Mouse (Mus musculus) kidney, embryonic 16.5 days (tissue): ENCODE results near the gene Fbxo41. TPM values are rescaled to one million over a fixed set of nuclear protein-coding genes. Genes with fewer than 3 reads are reported as not detected.

Experiments
- ATAC-seq: fragments of 200-750 bp; cut with Nextera tagmentation; 2 replicates; pipeline ENCODE4 v1.8.0; 2017; ENCODE audit warnings: moderate TSS enrichment; ENCODE audit not compliant: low FRiP score, low TSS enrichment
- H3K27ac ChIP-seq: fragments of 300-500 bp; sonication (generic); 2 replicates; pipeline ENCODE4 v1.5.1; 2014; ENCODE audit warnings: low read length
- H3K27me3 ChIP-seq: fragments of 300-500 bp; sonication (generic); 2 replicates; pipeline ENCODE4 v1.6.1; 2014; ENCODE audit warnings: low read length, control low read depth, mixed read lengths; ENCODE audit not compliant: insufficient read depth
- H3K36me3 ChIP-seq: fragments of 300-500 bp; sonication (generic); 2 replicates; pipeline ENCODE4 v1.6.1; 2014; ENCODE audit warnings: low read length, control low read depth, mixed read lengths; ENCODE audit not compliant: insufficient read depth
- H3K4me1 ChIP-seq: fragments of 300-500 bp; sonication (generic); 2 replicates; pipeline ENCODE4 v1.6.1; 2014; ENCODE audit warnings: low read length, control low read depth, mixed read lengths; ENCODE audit not compliant: insufficient read depth
- H3K4me2 ChIP-seq: fragments of 300-500 bp; sonication (generic); replicated peaks from 2 replicates; pipeline ENCODE4 v1.6.1; 2014; ENCODE audit warnings: low read depth, low read length
- H3K4me3 ChIP-seq: fragments of 300-500 bp; sonication (generic); 2 replicates; pipeline ENCODE4 v1.5.1; 2014; ENCODE audit warnings: mild to moderate bottlenecking, low read length
- H3K9ac ChIP-seq: fragments of 300-500 bp; sonication (generic); replicated peaks from 2 replicates; pipeline ENCODE4 v1.6.1; 2014; ENCODE audit warnings: low read length
- H3K9me3 ChIP-seq: fragments of 300-500 bp; sonication (generic); 2 replicates; pipeline ENCODE4 v1.6.1; 2016; ENCODE audit warnings: low read length, control low read depth
- WGBS: fragments of 180-500 bp; shearing (Covaris S2); extraction: QIAGEN DNeasy Blood & Tissue Kit; methylation state at CpG from one replicate; pipeline ENCODE4 v1.1.7; 2014; 5-methylcytosine and 5-hydroxymethylcytosine counted together
- polyA plus RNA-seq: library from polyadenylated mRNA; unstranded; fragments of >200 nt; fragmentation: Nextera tagmentation; extraction: Ambion mirVana; gene quantifications from 2 replicates; pipeline ENCODE4 v1.2.1, GENCODE M21; 2015

Gene Fbxo41
- 0.08 and 0.09 TPM in 2 replicates for polyA plus RNA-seq

DNA sequence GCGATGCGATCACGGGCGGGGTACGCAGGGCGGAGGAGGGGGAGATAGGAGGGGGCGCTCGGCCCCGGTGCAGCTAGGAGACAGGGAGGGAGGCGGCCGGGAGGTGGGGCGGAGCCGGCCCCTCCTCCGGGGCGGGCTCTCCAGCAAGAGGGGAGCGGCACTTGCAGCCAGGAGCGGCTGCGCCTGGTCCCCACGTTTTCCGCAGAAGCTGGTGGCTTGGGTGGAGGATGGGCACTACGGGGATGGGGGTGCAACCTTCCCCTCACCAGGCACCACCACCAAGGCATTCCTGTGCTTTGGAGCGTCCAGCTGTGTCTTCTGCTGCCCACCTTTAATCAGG is at the start of gene Fbxo41:
Gene Fbxo41, minus strand, starts transcription at position 84 of the 340 bp plus-strand sequence.
- no peaks in the 10 kb centered on the region for H3K9me3 ChIP-seq
- no peak within 1 kb of the TSS for H3K27ac ChIP-seq
- H3K36me3 ChIP-seq, result no peaks in the 10 kb centered on the region
- peak within 1 kb of the TSS; percentile 75 for H3K4me3 ChIP-seq
- peak within 1 kb of the TSS; percentile 98 for H3K4me2 ChIP-seq
- H3K4me1 ChIP-seq, result peaks cover 14% of the 10 kb centered on the region
- 1% methylated on average over 18 of the region's 22 CpGs for WGBS
- peaks cover 20% of the 10 kb centered on the region for H3K27me3 ChIP-seq
- peak within 1 kb of the TSS; percentile 70 for H3K9ac ChIP-seq
- peak; percentile 72 for ATAC-seq

GRCm38 (mm10) chr6:85547642-85548041 is 44.8 kb upstream of the Fbxo41 start:
- no peaks in the 10 kb centered on the region for H3K27me3 ChIP-seq
- 80% methylated on average over 5 of the region's 5 CpGs for WGBS
- no peak overlapping the region for H3K4me3 ChIP-seq
- H3K9me3 ChIP-seq, result no peaks in the 10 kb centered on the region
- no peaks in the 10 kb centered on the region for H3K36me3 ChIP-seq
- no peak for ATAC-seq
- H3K4me1 ChIP-seq, result no peaks in the 10 kb centered on the region
- H3K4me2 ChIP-seq, result no peak overlapping the region
- no peak overlapping the region for H3K9ac ChIP-seq
- H3K27ac ChIP-seq, result no peak overlapping the region

- Histone ChIP-seq H3K4me3 (no peak overlapping the region), H3K9me3 (no peaks in the 10 kb centered on the region), H3K9ac (no peak overlapping the region), H3K4me1 (no peaks in the 10 kb centered on the region), H3K27me3 (no peaks in the 10 kb centered on the region), H3K4me2 (no peak overlapping the region), H3K27ac (no peak overlapping the region), H3K36me3 (no peaks in the 10 kb centered on the region)
- no peak for ATAC-seq
- 84% methylated on average over 13 of the region's 13 CpGs for WGBS
These were observed 41.6 kb upstream of the Fbxo41 start for GRCm38 (mm10) chr6:85544251-85544881.

GRCm38 (mm10) chr6:85543351-85544175 is 40.8 kb upstream of the Fbxo41 start:
- Histone ChIP-seq H3K36me3 (no peaks in the 10 kb centered on the region), H3K9ac (no peak overlapping the region), H3K27me3 (no peaks in the 10 kb centered on the region), H3K4me1 (no peaks in the 10 kb centered on the region), H3K27ac (no peak overlapping the region), H3K4me3 (no peak overlapping the region), H3K9me3 (no peaks in the 10 kb centered on the region), H3K4me2 (no peak overlapping the region)
- no peak for ATAC-seq
- WGBS, result 68% methylated on average over 10 of the region's 10 CpGs

DNA sequence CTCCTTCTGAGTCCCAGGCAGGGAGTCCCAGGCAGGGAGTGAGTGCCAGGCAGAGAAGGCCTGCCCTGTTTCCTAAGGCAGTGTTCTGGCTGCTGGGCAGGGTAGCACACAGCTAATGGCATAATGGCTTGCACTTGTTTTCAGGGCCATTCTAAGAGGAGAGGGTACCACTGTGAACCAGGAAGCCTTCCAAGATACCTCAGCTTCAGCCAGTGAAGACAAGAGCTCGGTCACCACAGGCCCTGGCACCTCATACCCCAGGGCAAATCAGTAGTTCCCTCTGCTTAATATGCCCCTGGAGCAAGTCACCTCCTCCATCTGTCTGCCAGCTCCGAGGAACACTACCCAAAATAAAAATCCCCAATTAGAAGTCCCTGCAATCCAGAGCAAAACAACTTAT is 20.0 kb upstream of the Fbxo41 start:
- H3K9me3 ChIP-seq, result no peaks in the 10 kb centered on the region
- H3K27ac ChIP-seq, result no peak overlapping the region
- H3K36me3 ChIP-seq, result no peaks in the 10 kb centered on the region
- H3K4me1 ChIP-seq, result no peaks in the 10 kb centered on the region
- no peak overlapping the region for H3K9ac ChIP-seq
- H3K27me3 ChIP-seq, result no peaks in the 10 kb centered on the region
- H3K4me2 ChIP-seq, result no peak overlapping the region
- ATAC-seq, result no peak
- WGBS, result 65% methylated on average over 2 of the region's 2 CpGs
- no peak overlapping the region for H3K4me3 ChIP-seq

DNA sequence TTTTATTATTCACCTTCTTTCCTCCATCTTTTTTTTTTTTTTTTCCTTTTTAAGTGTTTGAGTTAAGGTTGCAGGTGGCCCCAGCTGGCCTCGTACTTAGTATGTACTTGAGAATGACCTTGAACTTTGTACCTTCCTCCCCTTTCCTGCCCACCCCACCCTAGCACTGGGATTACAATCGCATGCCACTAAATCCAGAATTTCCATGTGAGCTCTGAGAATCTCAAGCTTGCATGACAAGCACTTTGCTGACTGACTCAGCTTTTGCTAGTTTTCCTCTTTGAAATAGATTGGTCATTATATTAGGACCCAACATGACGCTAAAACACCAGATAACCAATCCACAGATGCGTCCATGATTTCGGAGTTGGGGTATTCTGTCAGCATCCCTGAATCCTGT is 19.2 kb upstream of the Fbxo41 start:
- no peak overlapping the region for H3K4me3 ChIP-seq
- 83% methylated on average over 5 of the region's 5 CpGs for WGBS
- no peaks in the 10 kb centered on the region; the same call in 1 of the 2 replicates for H3K27me3 ChIP-seq
- no peaks in the 10 kb centered on the region for H3K9me3 ChIP-seq
- H3K36me3 ChIP-seq, result no peaks in the 10 kb centered on the region
- H3K9ac ChIP-seq, result no peak overlapping the region
- no peak for ATAC-seq
- no peak overlapping the region for H3K4me2 ChIP-seq
- no peak overlapping the region for H3K27ac ChIP-seq
- no peaks in the 10 kb centered on the region for H3K4me1 ChIP-seq

GRCm38 (mm10) chr6:85518091-85518693 is 15.4 kb upstream of the Fbxo41 start:
- no peak for ATAC-seq

GRCm38 (mm10) chr6:85515941-85516340 is 13.1 kb upstream of the Fbxo41 start:
- Histone ChIP-seq H3K4me2 (no peak overlapping the region), H3K4me1 (peaks cover 24% of the 10 kb centered on the region), H3K4me3 (no peak overlapping the region), H3K27me3 (peaks cover 56% of the 10 kb centered on the region), H3K36me3 (no peaks in the 10 kb centered on the region), H3K27ac (no peak overlapping the region), H3K9ac (no peak overlapping the region), H3K9me3 (no peaks in the 10 kb centered on the region)
- no peak for ATAC-seq
- WGBS, result 77% methylated on average over 4 of the region's 4 CpGs

More at GRCm38 (mm10) chr6:85518091-85518693, 15.4 kb upstream of the Fbxo41 start:
- H3K9me3 ChIP-seq, result no peaks in the 10 kb centered on the region
- H3K4me2 ChIP-seq, result no peak overlapping the region
- 62% methylated on average over 5 of the region's 5 CpGs for WGBS
- peaks cover 34% of the 10 kb centered on the region for H3K27me3 ChIP-seq
- H3K36me3 ChIP-seq, result no peaks in the 10 kb centered on the region
- no peak overlapping the region for H3K9ac ChIP-seq
- H3K4me3 ChIP-seq, result no peak overlapping the region
- H3K27ac ChIP-seq, result no peak overlapping the region
- peaks cover 9% of the 10 kb centered on the region for H3K4me1 ChIP-seq

GRCm38 (mm10) chr6:85513531-85513910 is 10.7 kb upstream of the Fbxo41 start, which contains the start of gene Egr4:
Egr4 (minus strand) TSS chr6:85513589.
- no peak within 1 kb of the TSS for H3K27ac ChIP-seq
- H3K4me1 ChIP-seq, result peaks cover 24% of the 10 kb centered on the region
- ATAC-seq, result peak; percentile 70
- H3K9me3 ChIP-seq, result no peaks in the 10 kb centered on the region
- H3K4me2 ChIP-seq, result peak within 1 kb of the TSS; percentile 74
- H3K27me3 ChIP-seq, result peaks cover 68% of the 10 kb centered on the region
- peak within 1 kb of the TSS; percentile 52 for H3K4me3 ChIP-seq
- no peaks in the 10 kb centered on the region for H3K36me3 ChIP-seq
- H3K9ac ChIP-seq, result no peak within 1 kb of the TSS
- under 1% methylated on average over 36 of the region's 38 CpGs for WGBS
